Mouse (Mus musculus): ENCODE results near the gene Clip4.

DNA sequence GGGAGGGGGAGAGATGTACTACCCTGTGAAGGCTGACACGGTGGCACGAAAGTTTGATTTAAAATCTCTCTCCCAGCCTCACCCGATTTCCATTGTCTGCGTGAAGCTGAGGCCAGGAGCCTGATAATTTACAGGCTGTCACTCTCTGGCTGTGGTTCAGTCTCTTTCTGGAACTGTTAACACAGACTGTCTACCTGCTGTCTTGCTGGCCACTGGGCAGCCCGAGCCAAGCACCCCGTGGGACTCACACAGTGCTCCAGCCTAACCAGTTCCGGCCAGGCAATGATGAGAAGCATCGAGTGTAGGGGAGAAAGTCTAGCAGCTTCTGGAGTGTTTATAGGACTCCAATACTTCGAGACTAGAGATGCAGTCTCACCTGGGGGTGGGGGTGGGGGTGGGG lies 22.2 kb upstream of the Clip4 start:
- no peak for TF ChIP-seq CTCF (IDR thresholded peaks at IDR 0.05)
- no peak for TF ChIP-seq POLR2A (IDR thresholded peaks at IDR 0.05; ENCODE audit: insufficient read depth, low read depth, low read length)
- no peak for TF ChIP-seq EP300 (IDR thresholded peaks at IDR 0.05; ENCODE audit: insufficient read depth, low read depth, low read length)
